Mouse (Mus musculus): Measurements from ENCODE around the gene 9530068E07Rik.

- TF ChIP-seq POLR2A (IDR thresholded peaks at IDR 0.05; ENCODE audit: insufficient read depth, low read depth, low read length) (no peak), CTCF (IDR thresholded peaks at IDR 0.05; ENCODE audit: insufficient read depth, low read depth, low read length) (no peak)
These were observed 17.0 kb upstream of the 9530068E07Rik start for GRCm38 (mm10) chr11:52379241-52379640.

Measured in olfactory bulb, adult 2 months (tissue).